Mouse (Mus musculus): ENCODE results near the gene 2510009E07Rik. TPM values are rescaled to one million over a fixed set of nuclear protein-coding genes. Genes with fewer than 3 reads are reported as not detected.

2510009E07Rik gene
- polyA plus RNA-seq, 1 experiment: not detected

DNA sequence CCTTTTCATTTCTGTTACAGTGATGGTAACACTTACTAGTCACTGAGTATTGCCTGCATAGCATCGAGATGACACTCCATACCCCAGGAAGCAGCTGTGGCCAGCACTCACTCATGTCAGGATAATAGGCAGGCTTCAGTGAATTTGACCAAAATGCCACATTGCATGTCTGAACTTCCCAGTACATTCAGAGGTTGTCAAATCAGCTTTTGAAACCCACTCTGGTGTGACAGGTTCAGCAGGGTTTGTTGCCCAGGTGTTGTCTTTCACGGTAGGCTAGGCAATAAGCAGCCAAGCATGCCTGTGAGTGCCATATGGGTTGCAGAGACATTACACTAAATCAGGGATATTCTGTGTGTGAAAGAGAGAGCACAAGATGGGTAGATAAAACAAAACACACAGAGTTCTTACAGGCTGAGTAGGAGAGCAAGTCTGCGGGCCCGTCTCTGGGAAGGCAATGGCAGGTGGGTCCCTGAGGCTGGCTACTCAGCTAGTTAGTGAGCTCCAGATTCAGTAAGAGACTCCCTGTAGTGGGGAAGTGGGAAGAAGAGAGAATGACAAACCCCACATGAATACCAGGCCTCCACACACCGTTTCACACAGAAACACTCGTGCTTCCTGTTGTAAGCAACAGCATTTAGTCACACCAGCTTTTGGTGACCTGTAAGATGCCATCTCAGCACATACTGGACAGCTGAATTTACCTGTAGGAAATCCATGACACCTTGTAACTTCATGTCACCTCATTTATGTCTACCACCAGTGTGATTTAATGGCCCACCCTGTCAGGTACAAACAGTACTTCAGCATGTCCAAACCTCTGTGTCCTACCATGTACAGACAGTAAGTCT is 68.5 kb downstream of the 2510009E07Rik start:
- TF ChIP-seq GATA1 (IDR thresholded peaks at IDR 0.05; ENCODE audit: low read length): no peak

GRCm38 (mm10) chr16:21620630-21621029 is 73.8 kb downstream of the 2510009E07Rik start:
- no peak for TF ChIP-seq GATA1 (IDR thresholded peaks at IDR 0.05; ENCODE audit: low read length)

DNA sequence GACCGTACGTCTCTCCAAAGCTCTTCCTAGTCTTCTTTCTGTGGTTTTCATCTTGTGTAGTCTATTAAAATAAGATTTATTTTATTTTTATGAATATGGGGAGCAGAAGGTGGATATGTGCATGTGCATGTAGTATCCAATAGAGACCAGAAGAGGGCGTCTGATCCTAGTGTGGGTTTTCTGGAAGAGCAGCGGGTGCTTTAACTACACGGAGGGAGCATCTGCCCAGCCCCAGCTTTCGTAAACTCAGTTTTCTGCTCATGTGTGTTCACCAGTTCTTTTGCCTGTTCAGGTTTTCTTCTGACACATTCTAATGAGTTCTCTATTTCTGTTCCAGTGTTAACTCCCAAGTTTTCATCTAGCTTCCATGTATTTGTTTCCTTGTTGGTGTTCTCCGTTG is 78.7 kb downstream of the 2510009E07Rik start:
- TF ChIP-seq GATA1 (IDR thresholded peaks at IDR 0.05; ENCODE audit: low read length): no peak

DNA sequence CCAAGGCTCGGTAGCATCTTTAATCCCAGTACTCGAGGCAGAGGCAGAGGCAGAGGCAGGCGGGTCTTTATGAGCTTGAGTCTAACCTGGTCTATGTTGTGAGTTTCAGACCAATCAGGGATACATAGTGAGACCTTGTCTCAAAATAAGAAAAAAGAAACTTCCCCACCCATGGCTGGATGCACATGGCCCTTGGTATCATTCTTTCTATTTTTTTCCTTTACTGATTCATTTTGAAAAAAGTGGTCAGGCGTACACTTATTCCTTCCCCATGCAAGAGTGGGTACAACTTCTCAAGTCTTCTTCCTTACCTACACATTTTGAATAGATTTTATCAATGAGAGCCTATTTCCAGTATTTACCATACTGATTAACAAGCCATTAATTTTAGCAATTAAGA is 84.0 kb downstream of the 2510009E07Rik start:
- TF ChIP-seq GATA1 (IDR thresholded peaks at IDR 0.05; ENCODE audit: low read length): no peak

GRCm38 (mm10) chr16:21608176-21608865 is 86.1 kb downstream of the 2510009E07Rik start:
- no peak for TF ChIP-seq GATA1 (IDR thresholded peaks at IDR 0.05; ENCODE audit: low read length)

GRCm38 (mm10) chr16:21607651-21608040 is 86.8 kb downstream of the 2510009E07Rik start:
- no peak for TF ChIP-seq GATA1 (IDR thresholded peaks at IDR 0.05; ENCODE audit: low read length)

GRCm38 (mm10) chr16:21607021-21607650 is 87.3 kb downstream of the 2510009E07Rik start:
- no peak for TF ChIP-seq GATA1 (IDR thresholded peaks at IDR 0.05; ENCODE audit: low read length)

DNA sequence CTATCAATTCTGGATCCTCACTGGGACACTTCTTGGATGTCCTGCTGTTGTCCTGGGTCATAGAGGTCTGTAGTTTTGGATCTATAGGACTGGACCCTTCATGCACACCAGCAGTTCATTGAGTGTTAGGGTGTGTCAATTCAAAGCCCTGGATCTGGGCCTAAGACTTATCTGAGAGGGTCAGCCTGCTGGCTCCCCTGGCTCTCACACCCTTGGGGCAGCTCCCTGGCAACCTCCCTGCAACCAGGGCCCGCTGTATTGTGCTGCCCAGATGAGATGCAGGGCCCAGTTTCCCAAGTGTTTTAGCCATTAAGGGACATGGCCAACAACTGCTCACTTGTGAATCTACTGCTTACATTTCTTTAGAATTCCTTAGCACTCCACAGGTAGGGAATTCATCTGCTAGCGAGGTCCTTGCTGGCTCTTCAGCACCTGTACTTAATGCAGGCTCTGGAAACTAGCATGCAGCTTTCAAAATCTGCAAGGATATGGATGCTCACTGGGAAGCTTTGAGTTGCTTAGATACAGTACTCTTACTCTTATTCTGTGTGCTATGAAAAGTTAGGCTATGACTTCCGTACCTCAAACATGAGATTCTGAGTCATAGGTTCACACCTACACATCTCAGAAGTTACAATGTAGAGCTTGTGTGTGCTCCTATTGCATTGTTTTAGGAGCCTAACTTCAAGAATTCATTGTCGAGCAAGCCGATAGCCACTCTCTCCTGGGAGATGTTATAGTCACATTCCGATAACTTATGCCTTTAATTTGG is 88.0 kb downstream of the 2510009E07Rik start:
- no peak for TF ChIP-seq GATA1 (IDR thresholded peaks at IDR 0.05; ENCODE audit: low read length)

DNA sequence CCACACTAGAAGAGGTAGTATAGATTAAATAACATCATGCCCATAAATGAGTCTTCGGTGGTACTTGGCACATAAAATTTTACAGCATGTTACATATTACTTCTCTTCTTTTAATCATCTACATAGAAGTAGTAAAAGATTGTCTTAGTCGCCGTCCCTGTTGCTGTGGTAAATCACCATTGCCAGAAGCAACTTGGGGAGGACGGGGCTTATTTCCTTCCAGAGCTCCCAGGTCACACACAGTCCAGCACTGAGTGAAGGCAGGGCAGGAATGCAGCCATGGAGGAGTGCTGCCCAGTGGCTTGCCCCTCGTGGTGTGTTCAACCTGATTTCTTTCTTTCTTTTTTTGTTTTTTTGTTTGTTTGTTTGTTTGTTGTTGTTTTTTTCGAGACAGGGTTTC is 90.1 kb downstream of the 2510009E07Rik start:
- no peak for TF ChIP-seq GATA1 (IDR thresholded peaks at IDR 0.05; ENCODE audit: low read length)

Other genes starting within 250 kb of the 2510009E07Rik start
- gene Ehhadh, start 93.1 kb upstream of the 2510009E07Rik start, polyA plus RNA-seq (2012): not detected in 2 replicates
- 0.03 and 0.05 TPM in 2 replicates for gene Map3k13, start 99.7 kb upstream of the 2510009E07Rik start, polyA plus RNA-seq (2012)

All from G1E-ER4 (cell line).